Mouse (Mus musculus) olfactory bulb, adult 2 months (tissue): ENCODE measurements around the gene Pde8a.
"Not testable (repeated sequence)": the region's sequence is repeated elsewhere in the genome, so short reads cannot be mapped to it uniquely, and the experiment has no call there.

ENCODE experiments used
- CTCF ChIP-seq: fragments of 200-500 bp; IDR thresholded peaks from 2 replicates; pipeline ENCODE4 v1.5.1; 2012; ENCODE audit warnings: low read depth, mild to moderate bottlenecking, low read length, moderate library complexity; ENCODE audit not compliant: insufficient read depth
- POLR2A ChIP-seq: fragments of 200-500 bp; IDR thresholded peaks from 2 replicates; pipeline ENCODE4 v1.6.1; 2012; ENCODE audit warnings: mild to moderate bottlenecking, low read depth, low read length, moderate library complexity; ENCODE audit not compliant: insufficient read depth

GRCm38 (mm10) chr7:81203576-81203975 lies 9.8 kb upstream of the Pde8a start:
- TF ChIP-seq CTCF, POLR2A: not testable (repeated sequence)
